Mouse (Mus musculus): Measurements from ENCODE around the gene Grk5.
"Not testable (repeated sequence)": the region's sequence is repeated elsewhere in the genome, so short reads cannot be mapped to it uniquely, and the experiment has no call there.

Grk5 gene

DNA sequence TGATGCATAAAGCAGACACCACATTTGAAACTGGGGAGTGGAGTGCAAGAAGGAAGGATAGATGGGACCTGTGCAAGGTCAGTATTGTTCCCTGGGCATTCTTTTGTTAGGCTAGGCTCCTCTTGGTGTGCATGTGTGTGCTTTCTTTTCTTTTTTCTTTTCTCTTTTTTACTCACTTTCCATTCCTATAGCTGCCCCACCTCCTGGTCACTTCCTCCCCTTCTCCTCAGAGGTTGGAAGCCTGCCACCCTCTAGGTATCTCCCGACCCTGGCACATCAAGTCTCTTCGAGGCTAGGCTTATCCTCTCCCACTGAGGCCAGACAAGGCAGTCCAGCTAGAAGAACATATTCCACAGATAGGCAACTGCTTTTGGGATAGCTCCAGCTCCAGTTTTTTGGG, 22.1 kb downstream of the Grk5 start:
- no peak for ATAC-seq (ENCODE audit: low TSS enrichment)

DNA sequence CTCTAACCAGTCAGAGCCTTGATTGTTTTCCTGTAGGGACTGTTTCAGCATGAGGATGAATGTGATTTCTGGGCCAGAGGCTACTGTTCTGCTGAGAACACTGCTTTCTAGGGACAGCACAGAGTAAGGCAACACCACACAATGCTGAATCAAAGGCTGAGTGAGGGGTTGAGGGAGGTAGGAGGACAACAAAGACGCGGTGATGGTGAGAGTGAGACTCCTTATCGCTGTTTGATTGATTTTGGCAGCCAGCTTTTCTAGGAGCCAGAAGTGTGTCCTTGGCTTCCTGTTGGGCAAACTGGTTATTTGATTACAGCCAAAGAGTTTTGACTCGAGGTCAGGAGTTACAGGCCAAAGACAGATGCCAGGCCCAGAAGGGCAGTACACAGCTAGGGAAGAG, 25.7 kb downstream of the Grk5 start:
- no peak for ATAC-seq (ENCODE audit: low TSS enrichment)

DNA sequence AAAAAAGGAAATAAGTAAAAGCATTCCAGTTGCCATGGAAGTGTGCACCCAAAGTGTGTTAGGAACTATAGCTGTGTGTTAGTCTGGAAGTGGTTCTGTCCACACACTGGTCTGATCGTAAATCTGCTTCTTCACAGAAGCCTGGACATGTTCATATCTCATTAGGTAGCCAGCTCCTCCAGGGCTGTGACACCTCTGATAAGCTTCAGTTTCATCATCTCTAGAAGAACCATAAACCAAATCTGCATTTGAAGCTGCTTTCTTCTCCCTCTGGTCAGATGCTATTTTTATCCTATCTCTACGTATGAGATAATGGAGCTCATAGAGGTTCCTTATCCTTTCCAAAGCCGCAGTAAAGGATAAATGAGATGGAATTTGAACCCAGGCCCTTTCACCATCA, 26.3 kb downstream of the Grk5 start:
- no peak for ATAC-seq (ENCODE audit: low TSS enrichment)

DNA sequence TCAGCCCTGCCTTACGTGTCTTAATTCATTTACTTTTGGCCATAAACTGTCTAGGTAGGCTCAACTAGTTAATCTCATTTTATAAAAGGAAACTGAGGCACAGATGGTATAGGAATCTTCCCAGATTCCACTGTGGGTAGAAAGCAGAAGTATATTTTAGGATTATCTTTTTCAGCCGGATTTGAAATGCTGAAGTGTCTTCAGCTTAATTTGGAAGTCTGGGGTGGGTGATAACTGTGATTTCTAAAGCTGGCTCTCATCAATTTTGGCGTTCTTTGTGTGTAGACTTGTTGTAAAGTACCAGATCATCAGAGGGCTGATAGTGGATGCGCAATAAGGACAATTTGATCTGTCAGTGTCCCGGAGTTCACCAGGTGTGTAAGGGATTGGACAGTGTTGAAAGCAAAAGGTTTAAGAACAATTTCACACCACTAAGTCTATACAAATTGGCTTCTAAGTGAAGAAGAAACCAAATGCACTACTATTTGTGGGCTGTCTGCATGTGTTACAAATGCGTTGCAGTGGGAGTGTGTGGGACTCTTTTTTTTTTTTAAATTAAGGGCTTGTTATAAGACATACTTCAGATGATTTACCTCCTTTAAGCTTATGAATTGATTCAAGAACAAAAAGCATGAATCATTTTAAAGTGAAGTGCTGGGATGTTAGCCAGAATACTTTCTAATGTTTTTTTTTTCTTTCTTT, 27.5 kb downstream of the Grk5 start:
- ATAC-seq (ENCODE audit: low TSS enrichment), result peak; percentile 80

DNA sequence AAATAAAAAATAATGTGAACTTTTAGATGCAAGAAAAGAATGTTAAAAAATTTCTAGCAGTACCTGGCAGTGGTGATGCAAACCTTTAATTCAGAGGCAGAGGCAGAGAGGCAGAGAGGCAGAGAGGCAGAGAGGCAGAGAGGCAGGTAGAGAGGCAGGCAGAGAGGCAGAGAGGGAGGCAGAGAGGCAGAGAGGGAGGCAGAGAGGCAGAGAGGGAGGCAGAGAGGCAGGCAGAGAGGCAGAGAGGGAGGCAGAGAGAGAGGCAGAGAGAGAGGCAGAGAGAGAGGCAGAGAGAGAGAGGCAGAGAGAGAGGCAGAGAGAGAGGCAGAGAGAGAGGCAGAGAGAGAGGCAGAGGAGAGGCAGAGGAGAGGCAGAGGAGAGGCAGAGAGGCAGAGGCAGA, 35.0 kb downstream of the Grk5 start:
- not testable (repeated sequence) for ATAC-seq (ENCODE audit: low TSS enrichment)

DNA sequence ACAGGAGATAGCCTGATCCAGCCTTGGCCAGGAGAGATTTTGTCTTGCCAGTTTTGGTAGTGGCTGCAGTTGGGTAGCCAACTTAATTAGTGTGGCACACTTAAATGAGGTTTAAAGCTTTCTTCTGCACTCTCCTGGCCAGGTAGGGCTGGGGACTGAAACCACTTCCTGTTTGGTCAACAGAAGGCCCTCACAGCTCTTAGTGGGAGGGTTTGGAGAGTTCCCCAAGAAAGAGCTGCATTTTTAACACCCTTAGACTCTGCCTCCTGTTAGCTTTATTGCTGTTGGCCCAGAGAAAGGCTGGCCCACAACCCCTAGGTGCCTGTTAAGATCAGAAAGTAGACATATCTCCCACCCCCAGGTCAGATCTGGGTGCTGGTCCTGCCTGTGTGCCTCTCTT, 45.5 kb downstream of the Grk5 start:
- ATAC-seq (ENCODE audit: low TSS enrichment), result no peak

DNA sequence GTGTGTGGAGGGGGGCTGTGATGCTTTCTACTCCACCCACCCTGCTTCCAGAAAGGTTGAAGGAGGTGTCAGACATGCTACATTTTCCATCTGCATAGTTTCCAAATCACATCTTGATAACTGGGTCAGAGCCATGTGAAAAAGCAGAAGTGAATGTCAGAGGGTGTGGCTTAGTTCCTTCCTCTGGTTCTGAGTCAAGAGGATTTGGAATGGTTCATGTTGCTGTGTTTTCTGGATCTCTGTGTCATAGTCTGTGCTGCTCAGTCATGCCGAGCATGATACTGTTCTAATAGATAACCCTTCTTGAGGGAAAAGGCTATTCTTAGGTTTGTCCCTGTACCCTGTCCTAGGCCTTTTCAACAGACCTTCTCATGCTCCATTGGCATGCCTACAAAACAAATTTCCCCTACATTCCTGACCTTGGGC, 50.4 kb downstream of the Grk5 start:
- peak; percentile 65 for ATAC-seq (ENCODE audit: low TSS enrichment)

DNA sequence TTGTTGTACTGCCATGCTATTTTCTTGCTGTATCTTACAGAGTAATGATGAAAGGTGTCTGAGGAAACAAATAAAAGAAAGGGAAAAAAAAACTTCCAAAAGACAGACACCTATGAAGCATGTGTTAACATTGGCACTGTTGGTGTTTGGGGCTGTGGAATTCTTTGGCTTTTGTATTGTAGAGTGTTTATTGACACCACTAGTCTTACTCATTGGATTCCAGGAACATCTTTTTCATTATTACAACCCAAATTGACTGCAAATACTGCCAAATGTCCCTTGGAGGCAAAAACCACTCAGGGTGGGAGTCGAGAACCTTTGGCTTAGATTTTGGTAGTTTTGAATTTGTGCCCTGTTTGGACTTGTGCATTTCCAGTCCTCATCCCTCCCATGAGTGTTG, 51.3 kb downstream of the Grk5 start:
- ATAC-seq (ENCODE audit: low TSS enrichment), result no peak

DNA sequence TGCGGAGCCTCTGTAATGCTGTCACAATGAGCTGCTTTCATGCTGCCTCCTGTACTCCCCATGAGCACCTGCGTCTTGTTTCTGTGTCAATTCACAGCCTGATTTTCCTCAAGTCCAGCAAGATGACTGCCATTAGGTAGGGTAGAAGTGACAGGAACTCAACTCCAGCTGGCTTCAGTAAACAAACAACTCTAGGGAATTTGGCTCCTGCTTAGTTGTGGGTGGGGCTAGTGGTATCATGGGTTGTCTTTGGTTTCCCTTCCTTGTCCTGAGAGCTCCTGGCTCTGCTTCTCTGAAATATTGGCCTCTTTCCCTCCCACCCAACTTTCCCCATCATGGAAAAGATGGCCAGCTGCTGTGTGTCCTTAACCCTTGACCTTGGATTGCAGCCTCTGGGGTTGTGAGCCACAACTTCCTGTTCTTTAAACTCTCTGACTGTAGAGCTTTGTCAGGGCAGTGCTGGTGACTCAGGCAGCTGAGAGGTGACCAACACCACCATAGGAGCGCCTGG, 56.3 kb downstream of the Grk5 start:
- ATAC-seq (ENCODE audit: low TSS enrichment), result no peak

DNA sequence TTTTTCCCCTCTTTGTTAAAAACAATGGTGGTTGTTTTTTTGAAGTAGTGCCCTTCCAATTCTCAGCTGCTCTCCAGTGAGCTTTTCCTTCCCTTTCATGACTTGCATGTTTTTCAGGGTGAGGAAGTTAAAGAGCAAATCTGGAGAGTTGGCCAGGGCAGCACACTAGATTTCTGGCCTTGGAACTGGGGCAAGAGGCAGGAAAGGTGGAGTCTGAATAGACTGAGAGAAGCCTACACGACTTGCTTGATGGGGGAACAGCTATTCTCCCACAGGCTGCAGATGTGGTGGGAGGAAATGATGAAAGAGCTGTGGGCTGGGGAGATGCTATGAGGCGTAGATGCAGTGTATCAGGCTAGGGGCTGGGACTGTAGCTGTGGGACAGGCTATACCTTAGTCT, 57.1 kb downstream of the Grk5 start:
- ATAC-seq (ENCODE audit: low TSS enrichment), result no peak

DNA sequence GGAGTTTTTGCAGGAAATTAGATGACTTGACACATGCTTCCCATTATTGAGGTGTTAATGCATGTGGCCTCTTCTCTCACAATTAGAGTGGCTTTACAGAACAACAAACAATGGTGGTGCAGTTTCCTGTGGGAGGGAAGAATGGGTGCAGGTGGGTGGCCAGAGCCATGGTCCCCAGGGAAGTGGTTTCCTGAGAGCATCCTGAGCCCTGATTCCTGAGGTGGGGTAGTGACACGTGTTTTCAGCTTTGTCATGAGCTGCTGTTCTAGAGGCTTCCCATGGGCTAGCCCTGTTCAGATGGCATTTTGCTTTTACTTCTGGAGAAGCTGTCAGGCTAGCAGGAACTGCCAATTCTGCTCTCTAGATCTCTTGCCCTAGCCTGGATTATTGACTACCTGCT, 59.4 kb downstream of the Grk5 start:
- no peak for ATAC-seq (ENCODE audit: low TSS enrichment)

DNA sequence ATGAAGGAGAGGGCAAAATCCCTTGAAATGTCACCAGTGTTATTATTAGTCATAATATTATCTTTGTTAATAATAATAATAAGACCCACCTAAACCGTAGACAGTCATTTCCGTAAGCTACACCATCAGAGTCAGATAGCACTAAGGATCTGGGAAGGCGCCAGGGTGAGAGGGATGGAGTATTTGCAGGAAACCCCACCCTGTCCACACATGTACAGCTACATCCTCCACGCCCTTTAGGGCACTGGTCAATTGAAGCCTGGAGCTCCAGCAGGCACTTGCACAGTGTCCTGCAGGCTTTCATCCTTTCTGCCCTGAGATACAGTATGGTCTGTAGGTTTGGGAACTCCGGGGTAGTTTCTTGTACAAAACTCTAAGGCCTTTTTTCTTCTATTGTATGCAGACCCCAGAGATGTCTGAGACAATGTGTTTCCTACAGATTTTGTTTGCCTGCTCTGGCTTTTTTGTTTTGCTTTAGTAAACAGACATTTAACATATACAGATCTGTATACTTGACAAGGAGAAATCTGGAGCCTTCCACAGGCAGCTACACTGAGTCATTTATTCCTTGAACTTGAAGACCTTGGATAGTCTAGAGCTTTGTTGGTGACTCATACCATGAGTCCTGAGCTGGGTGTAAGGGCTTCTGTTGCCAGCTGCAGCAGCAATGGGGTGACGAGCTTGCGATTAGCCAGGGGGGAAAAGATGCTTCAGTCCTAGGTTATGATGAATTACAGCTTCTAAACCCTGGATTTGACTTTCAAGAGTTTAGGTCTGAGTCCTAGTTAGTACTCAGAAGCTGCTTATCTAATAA, 60.7 kb downstream of the Grk5 start:
- ATAC-seq (ENCODE audit: low TSS enrichment), result no peak

DNA sequence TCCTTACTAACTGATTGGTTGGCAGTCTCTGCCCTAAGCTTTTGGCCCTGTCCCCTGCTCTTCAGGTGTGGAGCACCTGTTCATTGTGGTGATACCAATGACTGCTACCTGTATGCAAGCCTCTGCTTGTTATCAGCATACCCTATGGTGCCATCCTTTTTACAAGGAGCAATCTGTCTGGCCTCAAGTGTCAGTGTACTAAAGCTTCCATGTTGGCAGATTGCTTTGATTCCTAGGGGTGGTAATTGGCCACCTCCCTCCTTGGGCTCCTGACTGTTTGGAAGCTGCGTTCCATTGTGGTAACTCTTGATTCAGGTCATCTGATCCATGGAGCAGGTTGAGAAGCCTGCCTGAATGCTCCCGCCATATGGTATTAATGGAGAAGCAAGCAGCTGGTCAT, 65.6 kb downstream of the Grk5 start:
- no peak for ATAC-seq (ENCODE audit: low TSS enrichment)

DNA sequence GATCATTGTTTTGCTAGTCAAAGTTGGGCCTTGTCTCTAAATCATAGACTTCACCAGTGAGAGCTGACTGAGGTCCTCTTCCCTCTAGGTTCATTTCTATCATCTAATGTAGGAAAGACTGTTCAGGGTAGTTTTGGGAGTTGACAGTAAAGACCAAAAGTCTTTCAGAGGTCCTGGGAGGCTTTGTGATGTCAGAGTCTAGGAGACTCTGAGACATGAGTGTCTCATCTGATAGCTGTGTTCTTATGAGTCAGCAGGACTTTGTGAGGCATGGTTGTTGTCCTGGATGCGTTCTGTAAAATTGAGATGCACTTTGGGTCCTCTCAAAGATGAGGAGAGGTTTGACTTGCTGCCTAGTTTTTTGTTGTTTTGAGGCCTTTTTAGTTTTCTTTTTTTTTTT, 66.2 kb downstream of the Grk5 start:
- ATAC-seq (ENCODE audit: low TSS enrichment), result no peak

DNA sequence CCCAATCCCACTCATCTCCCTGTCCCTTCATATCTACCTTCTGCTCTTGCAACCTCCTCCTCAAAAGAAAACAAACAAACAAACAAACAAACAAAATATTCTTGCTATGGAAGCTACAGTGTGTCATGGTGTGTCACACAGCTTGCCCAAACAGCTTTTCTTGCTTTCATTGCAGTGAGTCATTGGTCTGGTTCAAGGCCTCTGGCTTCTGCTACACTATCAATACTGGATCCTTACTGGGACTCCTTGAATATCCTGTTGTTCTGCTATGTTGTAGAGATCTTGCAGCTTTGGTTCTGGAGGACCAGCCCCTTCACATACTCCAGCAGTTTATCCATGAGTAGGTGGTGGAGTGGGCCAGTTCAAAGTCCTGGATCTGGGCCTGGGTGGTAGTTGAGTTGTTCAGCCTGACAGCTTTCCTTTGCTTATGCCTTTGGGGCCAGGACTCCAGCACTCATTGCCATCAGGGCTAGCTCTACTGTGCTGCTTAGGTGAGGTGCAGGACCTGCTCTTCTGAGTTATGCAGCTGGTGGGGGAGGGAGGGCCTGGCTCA, 66.7 kb downstream of the Grk5 start:
- ATAC-seq (ENCODE audit: low TSS enrichment), result no peak

DNA sequence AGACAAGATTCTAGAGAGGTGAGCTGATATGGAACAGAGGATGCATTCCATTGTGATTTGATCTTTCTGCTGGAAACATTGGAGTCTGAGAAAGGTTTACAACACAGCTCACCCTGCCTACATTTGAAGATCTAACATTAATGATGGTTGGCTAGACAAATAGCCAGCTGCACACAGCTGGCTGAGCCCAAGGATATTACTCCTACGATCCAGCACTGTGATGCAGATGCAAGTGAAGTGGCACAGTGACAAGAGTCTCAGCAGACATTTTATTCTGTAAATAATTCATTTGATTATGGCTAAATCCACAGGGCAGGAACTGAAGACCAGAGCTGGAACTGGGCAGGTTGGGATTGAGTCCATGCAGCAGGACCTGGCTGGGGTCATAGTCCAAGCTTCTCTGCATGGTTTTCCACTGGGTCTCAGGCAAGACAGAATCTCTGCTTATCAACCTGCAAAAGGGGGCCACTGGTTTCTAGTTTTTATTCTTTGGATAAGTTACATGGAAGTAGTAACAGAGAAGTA, 70.2 kb downstream of the Grk5 start:
- ATAC-seq (ENCODE audit: low TSS enrichment), result no peak

DNA sequence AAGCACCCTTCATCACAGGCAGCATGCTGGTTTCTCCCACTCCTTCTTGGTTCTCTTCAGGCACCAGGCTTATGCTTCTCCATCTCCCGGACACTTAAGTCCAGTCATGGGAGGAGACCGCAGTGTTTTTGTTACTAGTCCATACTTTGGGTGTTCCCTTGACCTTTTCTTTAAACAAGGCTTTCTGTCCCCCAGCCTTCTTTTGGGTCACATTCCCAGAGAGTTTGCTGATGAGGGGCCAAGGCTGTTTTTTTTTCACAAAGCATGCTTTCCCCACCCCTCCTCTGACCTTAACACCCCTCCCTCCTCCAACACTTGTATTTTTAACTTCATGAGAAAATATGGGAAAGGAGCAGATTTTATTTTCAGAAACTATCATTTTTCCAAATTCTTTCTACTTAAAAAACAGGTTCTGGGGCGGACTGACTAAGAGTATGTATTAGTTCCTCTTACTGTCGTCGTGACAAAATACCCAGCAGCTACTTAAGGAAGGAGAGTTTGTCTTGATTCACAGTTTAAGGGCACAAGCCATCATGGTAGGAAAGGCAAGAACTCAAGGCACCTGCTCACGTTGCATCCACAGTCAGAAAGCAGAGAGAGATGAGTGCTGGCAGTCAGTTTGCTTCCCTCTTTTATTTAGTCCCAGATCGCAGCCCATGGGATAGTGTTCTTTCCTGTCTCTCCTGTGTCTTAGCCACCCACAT, 73.0 kb downstream of the Grk5 start:
- no peak for ATAC-seq (ENCODE audit: low TSS enrichment)

DNA sequence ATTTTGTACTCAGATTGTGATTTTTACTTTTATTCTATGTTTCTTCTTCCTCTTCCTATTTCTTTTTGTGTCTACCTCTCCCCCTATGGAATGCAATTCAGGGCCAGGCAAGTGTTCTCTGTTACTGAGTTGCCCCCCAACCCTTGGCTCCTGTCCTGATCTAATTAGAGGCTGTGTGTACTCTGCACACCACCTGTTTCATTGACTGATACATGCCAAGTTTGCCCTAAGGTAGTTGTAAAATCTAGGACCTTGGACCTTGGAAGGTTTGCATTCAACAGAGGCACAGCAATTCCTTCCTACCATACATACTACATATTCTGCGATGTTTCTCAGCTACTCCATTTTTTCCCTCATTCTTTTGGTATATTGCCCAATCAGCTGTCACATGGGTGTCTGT, 78.4 kb downstream of the Grk5 start:
- no peak for ATAC-seq (ENCODE audit: low TSS enrichment)

DNA sequence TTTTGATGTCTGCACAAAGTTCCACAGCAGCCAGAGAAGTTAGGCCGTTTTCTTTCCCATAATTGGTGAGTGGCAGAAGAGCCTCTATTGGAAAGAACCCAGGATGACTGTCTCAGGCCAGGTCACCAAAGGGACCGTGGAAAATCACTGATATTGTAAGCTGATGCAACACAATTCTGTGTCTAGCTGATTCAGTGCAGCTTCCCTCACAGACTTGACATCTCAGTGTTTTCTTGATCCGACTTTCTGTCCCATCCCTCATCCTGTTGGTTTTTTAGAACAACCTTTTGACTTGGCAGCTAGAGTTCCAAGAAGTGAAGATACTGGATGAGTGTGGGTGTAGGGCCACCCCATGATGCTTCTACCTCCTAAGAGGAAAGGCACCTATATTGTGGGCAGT, 80.9 kb downstream of the Grk5 start:
- no peak for ATAC-seq (ENCODE audit: low TSS enrichment)

DNA sequence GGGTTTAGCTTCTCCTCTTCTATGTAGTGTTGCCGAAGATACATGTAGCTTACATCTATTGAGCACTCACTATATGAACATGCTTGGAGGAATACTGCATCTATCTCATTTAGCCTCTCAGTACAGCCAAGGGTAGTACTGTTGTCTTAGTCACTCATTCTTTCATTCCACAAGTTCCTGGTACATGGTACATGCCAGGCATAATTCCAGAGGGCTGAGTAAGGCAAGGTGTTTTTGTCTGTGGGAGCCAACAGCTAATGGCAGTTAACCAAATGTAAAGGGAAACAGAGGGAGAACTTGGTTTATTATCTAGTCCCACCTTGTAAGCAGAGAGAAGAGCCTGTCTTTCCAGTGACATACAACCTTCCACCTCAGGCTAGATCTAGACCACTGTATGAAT, 82.0 kb downstream of the Grk5 start:
- no peak for ATAC-seq (ENCODE audit: low TSS enrichment)

DNA sequence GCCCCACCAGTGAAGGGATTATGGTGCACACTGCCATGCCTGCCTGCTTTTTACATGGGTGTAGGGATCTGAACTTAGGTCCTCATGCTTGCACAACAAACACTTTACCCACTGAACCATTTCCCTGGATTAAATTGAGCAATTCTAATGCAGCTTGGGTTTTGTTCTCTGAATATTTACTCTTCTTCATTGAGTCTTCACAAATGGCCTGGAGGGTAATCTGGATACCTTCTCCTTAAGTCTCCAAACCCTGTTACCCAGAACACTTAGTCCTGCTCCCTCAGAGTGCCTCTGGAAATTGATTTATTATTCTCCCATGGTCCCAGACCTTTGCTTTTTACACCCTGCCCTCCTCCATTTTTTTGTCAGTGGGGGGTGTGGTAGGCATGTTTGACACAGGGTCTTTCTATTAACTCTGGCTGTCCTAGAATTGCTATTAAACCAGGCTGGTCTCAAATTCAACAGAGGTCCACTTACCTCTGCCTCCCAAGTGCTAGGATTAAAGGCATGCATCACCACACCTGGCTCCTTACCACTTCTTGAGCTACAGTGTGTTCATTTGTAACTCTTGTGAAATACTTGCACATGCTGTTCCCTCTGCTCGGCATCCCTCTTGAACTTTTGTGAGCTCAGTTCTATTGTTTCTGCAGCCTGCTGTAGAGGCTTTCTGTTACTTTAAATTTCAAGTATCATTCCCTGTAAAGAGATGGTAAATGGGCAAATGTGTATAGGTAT, 82.9 kb downstream of the Grk5 start:
- ATAC-seq (ENCODE audit: low TSS enrichment), result no peak
